Mouse (Mus musculus): ENCODE measurements around the gene Clec16a. TPM values are rescaled to one million over a fixed set of nuclear protein-coding genes. Genes with fewer than 3 reads are reported as not detected.

Clec16a gene
- total RNA-seq, 4 experiments from 2014 or later = 37.2 to 55.9 (median 51.3) TPM

GRCm38 (mm10) chr16:10536323-10536722, 8.8 kb upstream of the Clec16a start:
- DNase-seq = no peak

DNA sequence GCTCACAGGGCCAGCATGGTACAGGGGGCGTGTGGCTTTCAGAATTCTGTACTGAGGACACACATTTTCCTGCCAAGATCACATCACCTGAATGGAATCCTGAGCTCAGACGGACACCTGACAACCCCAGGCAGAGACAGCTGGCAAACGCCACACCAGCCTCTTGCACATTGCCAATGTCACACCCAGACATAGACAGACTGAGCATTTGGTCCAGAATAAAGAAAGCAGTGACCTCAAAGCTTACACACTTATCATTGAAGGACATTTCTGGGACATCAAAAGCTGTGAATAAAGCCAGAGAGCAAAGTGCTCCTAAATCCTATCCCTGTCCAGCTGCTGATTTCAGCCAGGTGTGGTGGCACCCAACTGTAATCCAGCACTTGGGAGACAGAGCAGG, 8.2 kb upstream of the Clec16a start:
- DNase-seq = no peak

- no peak for DNase-seq
Observed at GRCm38 (mm10) chr16:10540763-10541597, 4.2 kb upstream of the Clec16a start.

GRCm38 (mm10) chr16:10541598-10541930, 3.6 kb upstream of the Clec16a start:
- DNase-seq = no peak

GRCm38 (mm10) chr16:10542266-10542665, 2.9 kb upstream of the Clec16a start:
- no peak for DNase-seq

GRCm38 (mm10) chr16:10542698-10543365, 2.3 kb upstream of the Clec16a start, which contains the start of gene Dexi:
Gene Dexi (minus strand): TSS chr16:10543054.
- DNase-seq = peak; percentile 97

GRCm38 (mm10) chr16:10546865-10547264, 1.7 kb downstream of the Clec16a start:
- DNase-seq = no peak

- DNase-seq = no peak
Observed at GRCm38 (mm10) chr16:10548938-10549337, 3.8 kb downstream of the Clec16a start.

DNA sequence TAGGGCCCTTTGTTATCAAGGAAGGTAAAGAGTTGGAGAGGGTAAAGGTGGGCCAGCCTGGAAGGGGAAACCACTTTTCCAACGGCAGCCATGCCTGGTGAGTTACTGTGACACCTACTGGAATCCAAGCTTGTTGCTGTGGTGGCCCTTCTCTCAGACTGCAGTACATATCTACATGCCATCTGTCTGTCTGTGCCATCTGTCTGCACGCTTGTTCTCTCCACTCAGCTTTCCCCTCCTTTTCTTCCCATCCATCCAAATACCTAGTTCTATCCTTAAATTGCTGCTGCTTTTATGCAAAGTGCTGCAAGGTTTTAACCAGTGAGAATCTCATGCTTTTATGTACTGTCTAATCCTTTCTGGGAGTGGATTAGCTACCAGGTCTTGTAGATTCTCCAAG, 4.5 kb downstream of the Clec16a start:
- no peak for DNase-seq

DNA sequence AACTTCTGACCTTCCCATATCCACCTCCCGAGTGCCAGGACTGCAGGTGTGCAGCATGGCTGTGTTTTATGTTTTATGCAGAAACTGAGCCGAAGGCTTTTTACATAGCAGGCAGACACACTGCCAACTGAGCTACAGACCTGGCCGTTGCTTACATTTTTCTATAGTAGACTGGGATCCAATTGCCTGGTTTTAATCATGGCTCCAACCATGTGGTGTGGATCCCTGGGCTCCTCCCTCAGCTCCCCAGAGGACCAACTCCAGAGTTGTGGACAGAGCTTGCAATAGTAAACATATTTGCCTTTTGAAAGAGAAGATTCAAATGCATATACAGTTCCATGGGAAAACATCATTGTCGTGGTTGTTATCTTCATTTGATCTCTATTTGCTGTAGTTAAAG, 6.5 kb downstream of the Clec16a start:
- no peak for DNase-seq

- DNase-seq = no peak
Observed at GRCm38 (mm10) chr16:10553858-10554257, 8.7 kb downstream of the Clec16a start.

GRCm38 (mm10) chr16:10559991-10560390, 14.9 kb downstream of the Clec16a start:
- DNase-seq = no peak

DNA sequence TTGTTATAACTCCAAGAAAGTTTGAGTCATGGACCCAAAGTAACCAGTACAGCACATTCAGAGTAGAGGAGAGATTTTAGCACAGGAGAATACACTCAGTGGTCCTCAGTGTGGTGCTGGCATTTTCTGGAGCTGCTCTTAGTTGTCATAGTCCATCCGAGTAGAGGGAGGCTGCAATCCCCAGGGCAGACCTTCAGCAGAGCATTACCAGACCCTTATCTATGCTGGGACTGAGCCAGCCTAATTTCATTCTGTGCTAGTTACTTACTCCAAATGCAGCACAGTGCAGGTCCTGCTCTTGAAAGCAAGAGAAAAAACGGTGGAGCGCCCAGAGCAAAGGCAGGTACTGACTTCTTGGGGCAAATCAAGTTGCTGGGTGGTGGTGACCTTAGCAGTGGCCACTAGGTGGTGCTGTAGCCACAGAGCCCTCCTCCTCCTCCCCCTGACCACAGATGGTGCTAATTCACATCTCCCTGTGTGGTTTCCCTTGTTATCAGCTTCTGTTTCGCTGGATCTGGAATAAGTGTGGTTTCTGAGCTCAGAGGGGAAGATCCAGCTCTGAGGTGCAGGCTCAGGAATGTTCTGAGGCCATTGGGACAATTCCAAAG, 20.2 kb downstream of the Clec16a start:
- peak; percentile 57 for DNase-seq

DNA sequence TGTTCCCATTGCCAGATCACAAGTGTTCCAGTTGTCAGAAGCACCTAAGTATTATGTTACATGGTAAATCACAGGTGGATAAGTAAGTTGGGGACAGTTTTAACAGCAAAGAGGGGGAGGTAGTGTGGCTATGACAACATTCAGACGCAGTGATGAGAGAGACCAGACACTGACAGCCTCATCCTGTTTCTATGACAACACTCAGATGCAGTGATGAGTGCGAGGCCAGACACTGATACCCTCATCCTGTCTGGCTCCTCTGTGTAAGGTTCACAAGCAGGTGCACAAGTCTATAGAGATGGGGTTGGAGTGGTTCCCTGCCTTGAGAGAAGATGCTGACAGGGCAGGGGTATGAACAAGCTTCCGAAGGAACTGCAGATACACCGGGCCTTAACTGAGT, 22.0 kb downstream of the Clec16a start:
- DNase-seq = no peak

DNA sequence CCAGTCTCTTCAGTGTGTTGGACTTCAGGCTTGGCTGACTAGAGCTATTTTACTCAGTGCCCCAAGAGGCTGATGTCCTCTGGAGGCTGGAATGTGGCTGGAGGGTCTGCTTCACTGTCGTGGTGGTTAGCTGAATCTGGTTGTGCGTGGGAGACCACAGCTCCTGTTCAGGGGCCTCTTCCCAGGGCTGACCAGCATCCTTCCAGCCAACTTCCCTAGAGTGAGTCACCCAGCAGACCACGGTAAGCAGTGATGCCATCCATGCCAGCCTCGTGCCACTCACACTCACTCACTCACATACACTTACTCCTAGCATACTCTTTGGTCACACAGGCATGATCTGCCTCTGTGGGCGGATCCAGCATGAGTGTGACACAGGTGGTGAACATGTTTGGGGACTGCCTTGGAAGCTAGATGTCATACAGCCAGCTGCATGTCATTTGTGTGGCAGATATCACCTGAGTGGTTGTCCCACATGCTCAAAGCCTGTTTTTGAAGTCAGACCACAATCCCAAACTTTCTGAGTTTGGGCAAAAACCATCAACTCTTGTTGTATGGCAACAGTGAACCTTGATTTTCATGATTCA, 24.8 kb downstream of the Clec16a start:
- DNase-seq = no peak

DNA sequence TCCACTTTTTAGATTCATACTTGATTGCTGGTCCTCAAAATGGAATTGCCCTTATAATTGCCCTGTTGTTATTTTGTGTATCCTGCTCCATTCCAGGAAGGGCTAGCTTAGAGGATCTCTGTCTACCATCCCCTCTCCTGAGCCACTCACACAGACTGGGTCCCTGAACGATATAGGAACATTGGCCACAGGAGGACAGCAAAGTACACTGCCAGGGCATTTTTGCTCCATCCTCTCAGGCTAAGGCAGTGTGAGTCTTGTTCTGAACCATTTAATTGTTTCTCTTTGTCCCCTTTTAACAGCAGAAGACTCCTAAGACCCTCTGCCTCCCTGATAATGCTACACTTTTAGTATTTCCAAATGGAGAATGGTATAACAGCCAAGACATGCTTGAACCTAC, 25.6 kb downstream of the Clec16a start:
- DNase-seq = no peak

- DNase-seq = no peak
Observed at GRCm38 (mm10) chr16:10571820-10572219, 26.7 kb downstream of the Clec16a start.

- DNase-seq = no peak
Observed at GRCm38 (mm10) chr16:10574936-10575335, 29.8 kb downstream of the Clec16a start.

- no peak for DNase-seq
Observed at GRCm38 (mm10) chr16:10575915-10576314, 30.8 kb downstream of the Clec16a start.

DNA sequence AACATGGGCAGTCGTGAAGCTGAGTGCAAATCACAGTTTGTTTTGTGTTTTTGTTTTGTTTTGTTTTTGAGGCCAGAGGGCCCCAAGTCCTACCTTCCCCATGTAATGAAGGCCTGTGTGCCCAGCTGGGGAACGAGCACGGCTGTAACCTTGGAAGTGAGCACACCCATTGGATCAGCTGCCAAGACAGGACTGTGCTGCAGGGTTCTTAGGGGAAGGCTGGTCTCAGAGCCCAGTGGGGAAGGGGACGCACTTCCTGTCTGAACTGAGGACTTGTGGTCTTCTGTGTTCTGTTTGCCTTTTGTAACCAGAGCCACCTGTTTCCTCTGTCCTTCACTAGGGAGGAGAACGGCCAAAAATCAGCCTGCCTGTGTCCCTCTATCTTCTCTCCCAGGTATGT, 32.4 kb downstream of the Clec16a start:
- DNase-seq = no peak

- DNase-seq = no peak
Observed at GRCm38 (mm10) chr16:10578376-10578775, 33.2 kb downstream of the Clec16a start.

DNA sequence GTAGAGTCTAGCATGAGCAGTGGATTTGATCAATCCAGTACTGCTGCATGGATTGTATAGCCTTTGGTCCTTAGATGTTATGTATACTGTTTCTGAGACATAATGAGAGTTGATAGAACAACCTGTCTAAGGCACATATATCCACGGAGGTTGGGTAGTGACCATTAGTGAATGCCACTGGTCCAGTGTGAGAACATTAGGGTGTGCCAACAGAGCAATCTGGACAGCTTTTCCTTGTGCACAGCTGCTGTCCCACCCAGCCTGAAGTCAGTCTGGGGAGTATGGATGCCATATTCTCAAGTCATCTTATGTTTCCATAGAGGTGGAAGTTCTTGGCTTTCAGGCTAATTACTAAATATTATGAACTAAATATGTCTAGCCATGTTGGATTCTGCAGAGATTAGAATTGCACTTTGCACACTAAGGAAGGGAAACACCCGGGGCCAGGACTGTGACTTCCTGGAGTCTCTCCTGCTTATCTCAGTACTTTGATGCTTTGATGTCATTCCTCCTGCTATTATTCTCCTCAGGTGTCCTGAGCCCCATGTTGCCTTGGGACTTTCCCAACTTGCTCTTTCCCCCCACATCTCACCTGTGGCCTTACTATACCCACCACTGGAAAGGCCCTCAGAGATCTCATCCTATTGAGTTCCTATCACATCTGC, 36.2 kb downstream of the Clec16a start:
- DNase-seq = no peak

GRCm38 (mm10) chr16:10585165-10585564, 40.0 kb downstream of the Clec16a start:
- DNase-seq = no peak

All from adrenal gland, adult 8-10 months (tissue).